Mouse (Mus musculus) macrophage (primary cell): ENCODE measurements around the gene Gm3371. TPM values are rescaled to one million over a fixed set of nuclear protein-coding genes. Genes with fewer than 3 reads are reported as not detected.
"Not testable (repeated sequence)": the region's sequence is repeated elsewhere in the genome, so short reads cannot be mapped to it uniquely, and the experiment has no call there.

Experiments used
- H3K27ac ChIP-seq: fragments of 350-480 bp; formaldehyde crosslinking; 2 replicates; pipeline ENCODE4 v1.9.0; 2021
- H3K36me3 ChIP-seq: fragments of 350-480 bp; formaldehyde crosslinking; 2 replicates; pipeline ENCODE4 v1.9.0; 2021; ENCODE audit errors: inconsistent target
- H3K4me3 ChIP-seq: fragments of 350-480 bp; formaldehyde crosslinking; 2 replicates; pipeline ENCODE4 v1.9.0; 2021; ENCODE audit errors: inconsistent target
- H3K79me2 ChIP-seq: fragments of 350-480 bp; formaldehyde crosslinking; 2 replicates; pipeline ENCODE4 v1.9.0; 2021; ENCODE audit errors: inconsistent target
- WGBS: methylation state at CpG from one replicate; pipeline ENCODE4 v1.1.7; 2026; ENCODE audit warnings: inconsistent platforms; ENCODE audit not compliant: missing documents; 5-methylcytosine and 5-hydroxymethylcytosine counted together
- polyA plus RNA-seq: library from polyadenylated mRNA; stranded (reverse); fragments of 250-400 nt; gene quantifications from 3 replicates; pipeline ENCODE4 v1.2.4, GENCODE M21; 2018; ENCODE audit warnings: inconsistent platforms
- total RNA-seq, 78 experiments: library from RNA; depleted of rRNA; stranded (reverse); fragments of 250-400 nt; gene quantifications; 1 replicate in 9 of 78; 2 replicates in 24 of 78; 3 replicates in 43 of 78; 4 replicates in 2 of 78; pipeline ENCODE4 v1.2.4; 2018; ENCODE audit warnings: inconsistent platforms in 56 of 78

The Gm3371 gene
- total RNA-seq (2018; cell fraction: chromatin; rRNA removed) = not detected
- total RNA-seq (2018; cell fraction: cytosol; rRNA removed) = not detected
- total RNA-seq (2018; cell fraction: nucleus; rRNA removed) = not detected
- polyA plus RNA-seq = not detected in 3 replicates

DNA sequence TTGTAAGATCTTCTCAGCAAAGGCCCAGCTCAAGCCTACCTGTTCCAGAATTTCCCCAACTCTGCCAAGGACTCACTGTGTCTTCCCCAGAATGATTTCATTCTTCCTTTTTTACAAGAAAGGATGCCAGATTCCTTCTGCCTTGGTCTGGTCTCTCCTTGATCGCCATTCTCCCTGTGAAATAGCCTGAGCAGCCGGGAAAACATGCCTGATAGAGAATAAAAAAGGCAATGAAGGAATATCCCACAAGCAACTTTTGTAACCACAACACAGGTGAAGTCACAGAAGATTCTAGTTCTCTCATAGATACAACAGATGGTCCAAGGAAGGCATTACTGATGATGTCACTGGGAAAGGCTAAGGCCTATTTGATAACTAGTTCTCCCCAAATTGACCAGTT is at the start of gene Gm3371:
Gene Gm3371 (minus strand): TSS at position 101 of the 400 bp plus-strand sequence.
- not testable (repeated sequence) for H3K27ac ChIP-seq, H3K4me3 ChIP-seq, H3K36me3 ChIP-seq, H3K79me2 ChIP-seq
- no CpG with 5 or more reads among the region's 2 CpGs for WGBS

DNA sequence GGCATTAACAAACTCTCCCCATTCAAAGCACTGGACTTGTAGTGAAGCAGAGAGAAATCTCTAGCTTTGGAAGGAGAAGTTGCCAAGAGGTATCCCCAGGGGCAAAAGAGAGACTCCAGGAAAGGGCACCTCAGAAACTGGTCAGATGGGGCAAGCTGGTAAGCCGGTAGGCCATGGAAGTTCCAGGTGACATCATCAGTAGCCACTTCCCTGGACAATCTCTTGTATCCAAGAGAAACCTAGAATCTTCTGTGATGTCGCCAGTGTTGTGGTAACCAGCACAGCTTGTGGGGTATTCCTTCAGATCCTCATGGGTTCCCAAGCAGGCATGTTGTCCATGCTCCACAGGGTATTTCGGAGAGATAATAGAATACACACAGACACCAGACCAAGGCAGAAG is 22.8 kb upstream of the Gm3371 start, which contains the start of gene Gm8232:
Gene Gm8232 (plus strand): TSS at position 301 of the 400 bp plus-strand sequence.
- H3K27ac ChIP-seq, H3K36me3 ChIP-seq, H3K79me2 ChIP-seq, H3K4me3 ChIP-seq: not testable (repeated sequence)
- WGBS = 94% methylated on average over 2 of the region's 3 CpGs

DNA sequence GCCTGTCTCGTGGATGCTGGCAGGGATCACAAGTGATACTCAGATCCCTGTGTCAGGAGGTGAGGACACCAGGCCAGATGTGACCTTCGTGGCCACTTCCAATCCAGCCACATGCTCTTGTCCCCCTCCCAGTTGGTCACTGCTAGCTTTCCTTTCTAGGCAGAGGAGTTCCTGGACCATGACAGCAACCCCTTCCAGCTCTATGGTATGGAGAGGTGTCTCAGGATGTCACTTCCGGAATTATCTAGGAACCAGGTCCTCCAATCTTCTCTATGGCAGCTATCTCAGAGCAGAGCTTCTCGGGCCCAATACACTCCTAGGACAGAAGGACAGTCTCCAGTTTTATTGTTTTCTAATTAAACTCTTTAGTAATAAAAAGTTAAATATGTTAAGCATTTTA is 26.3 kb downstream of the Gm3371 start:
- H3K27ac ChIP-seq, H3K4me3 ChIP-seq, H3K36me3 ChIP-seq, H3K79me2 ChIP-seq: not testable (repeated sequence)
- 59% methylated on average over 2 of the region's 4 CpGs for whole genome bisulfite sequencing

DNA sequence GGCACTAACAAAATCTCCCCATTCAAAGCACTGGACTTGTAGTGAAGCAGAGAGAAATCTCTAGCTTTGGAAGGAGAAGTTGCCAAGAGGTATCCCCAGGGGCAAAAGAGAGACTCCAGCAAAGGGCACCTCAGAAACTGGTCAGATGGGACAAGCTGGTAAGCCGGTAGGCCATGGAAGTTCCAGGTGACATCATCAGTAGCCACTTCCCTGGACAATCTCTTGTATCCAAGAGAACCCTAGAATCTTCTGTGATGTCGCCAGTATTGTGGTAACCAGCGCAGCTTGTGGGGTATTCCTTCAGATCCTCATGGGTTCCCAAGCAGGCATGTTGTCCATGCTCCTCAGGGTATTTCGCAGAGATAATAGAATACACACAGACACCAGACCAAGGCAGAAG is 45.4 kb downstream of the Gm3371 start, which contains the start of gene Gm8229:
Gene Gm8229 (plus strand): TSS at position 301 of the 400 bp plus-strand sequence.
- H3K36me3 ChIP-seq, H3K4me3 ChIP-seq, H3K79me2 ChIP-seq, H3K27ac ChIP-seq: not testable (repeated sequence)
- 93% methylated on average over 2 of the region's 4 CpGs for WGBS

DNA sequence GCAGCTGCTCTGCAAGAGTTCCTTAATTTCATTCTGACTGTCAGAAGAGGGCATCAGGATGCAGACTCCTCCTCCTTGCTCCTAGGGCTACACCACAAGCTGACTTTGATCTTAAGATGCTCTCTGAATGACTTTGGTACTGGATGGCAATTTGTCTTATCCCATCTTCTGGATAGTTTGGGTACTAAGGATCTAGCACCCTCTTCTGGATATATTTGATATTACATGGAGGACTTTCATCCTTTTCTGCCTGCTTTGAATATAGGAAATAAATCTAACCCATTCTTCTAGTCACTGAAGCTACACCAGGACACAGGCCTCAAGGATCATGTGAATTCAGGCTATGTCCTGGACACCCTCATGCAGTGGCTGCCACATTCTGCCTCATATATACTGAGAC is 48.2 kb downstream of the Gm3371 start:
- not testable (repeated sequence) for H3K27ac ChIP-seq, H3K36me3 ChIP-seq, H3K4me3 ChIP-seq, H3K79me2 ChIP-seq

DNA sequence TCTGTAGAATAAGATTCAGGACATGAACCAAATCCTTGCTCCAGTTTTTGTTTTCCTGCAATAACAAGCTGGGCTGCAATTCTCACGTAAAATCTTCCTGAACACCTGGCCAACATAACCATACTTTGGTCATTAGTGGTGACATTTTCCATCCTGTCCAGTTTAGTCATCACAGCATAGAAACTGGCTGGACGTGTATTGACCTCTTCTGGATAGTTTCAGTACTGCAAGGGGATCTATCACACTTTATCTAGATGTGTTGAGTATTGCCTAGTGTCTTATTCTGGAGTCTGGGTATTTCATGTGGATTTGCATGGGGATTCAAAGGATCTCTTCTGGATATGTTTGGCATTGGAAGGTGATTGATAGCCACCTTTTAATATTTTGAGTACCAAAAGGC is 49.1 kb downstream of the Gm3371 start:
- WGBS = no CpG with 5 or more reads among the region's 2 CpGs
- H3K27ac ChIP-seq, H3K4me3 ChIP-seq, H3K79me2 ChIP-seq, H3K36me3 ChIP-seq: not testable (repeated sequence)

Other genes starting within 250 kb of the Gm3371 start
- gene Gm8212, start 213.0 kb downstream of the Gm3371 start, polyA plus RNA-seq = not detected in 3 replicates
- not detected in 3 replicates for gene 4930503E14Rik, start 197.4 kb downstream of the Gm3371 start, polyA plus RNA-seq
- gene Gm8220, start 125.1 kb downstream of the Gm3371 start, polyA plus RNA-seq = not detected in 3 replicates
- not detected in 3 replicates for gene Gm5930, start 72.1 kb downstream of the Gm3371 start, polyA plus RNA-seq
- gene Gm8229, start 45.3 kb downstream of the Gm3371 start, polyA plus RNA-seq = not detected in 3 replicates
- gene Gm8232, start 22.9 kb upstream of the Gm3371 start, polyA plus RNA-seq = not detected in 3 replicates
- gene BC061237, start 81.8 kb upstream of the Gm3371 start, polyA plus RNA-seq = not detected in 3 replicates
- not detected in 3 replicates for gene Gm17093, start 107.6 kb upstream of the Gm3371 start, polyA plus RNA-seq
- gene Gm8247, start 172.5 kb upstream of the Gm3371 start, polyA plus RNA-seq = not detected in 3 replicates
- not detected in 3 replicates for gene Gm5624, start 217.2 kb upstream of the Gm3371 start, polyA plus RNA-seq